Mouse (Mus musculus) liver, embryonic 14.5 days (tissue): ENCODE measurements around the gene Adamts7.

Experiments
- CTCF ChIP-seq: IDR thresholded peaks from 2 replicates; pipeline ENCODE4 v1.5.1; 2016; ENCODE audit warnings: antibody characterized with exemption, low read depth, control low read depth
- EP300 ChIP-seq: IDR thresholded peaks from 2 replicates; pipeline ENCODE4 v1.6.1; 2016; ENCODE audit warnings: antibody characterized with exemption, low read depth

DNA sequence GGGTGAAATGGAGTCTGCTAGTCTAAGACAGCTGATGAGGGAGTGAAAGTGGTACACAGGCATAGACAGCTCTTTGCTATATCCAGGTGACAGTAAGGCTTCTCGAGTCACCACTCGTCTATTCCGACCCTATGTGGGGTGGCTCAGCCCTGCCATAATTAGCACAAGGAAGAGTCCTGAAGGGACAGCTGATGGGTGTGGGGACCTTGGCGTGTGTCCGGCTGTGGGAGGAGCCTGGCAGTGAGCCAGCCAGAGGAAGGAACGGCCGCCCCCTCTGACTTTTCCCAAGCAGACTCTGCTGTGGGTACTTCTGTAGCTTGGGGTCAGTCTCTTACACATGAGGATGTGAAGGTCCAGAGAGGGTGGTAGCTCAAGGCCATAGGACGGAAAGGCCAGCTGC lies 21.2 kb downstream of the Adamts7 start:
- no peak for TF ChIP-seq CTCF
- TF ChIP-seq EP300: no peak
